Mouse (Mus musculus) lung, postnatal 0 days (tissue): ENCODE results near the gene Gins2. TPM values are rescaled to one million over a fixed set of nuclear protein-coding genes. Genes with fewer than 3 reads are reported as not detected.

Experiments
- ATAC-seq: fragments of 200-750 bp; cut with Nextera tagmentation; 2 replicates; pipeline ENCODE4 v1.8.0; 2017; ENCODE audit warnings: moderate library complexity
- DNase-seq: peaks from one replicate; pipeline ENCODE4 v3.0.0-alpha.2; 2016; ENCODE audit warnings: low spot score
- H3K27ac ChIP-seq: fragments of 300-500 bp; sonication (generic); 2 replicates; pipeline ENCODE4 v1.5.1; 2014; ENCODE audit warnings: antibody characterized with exemption, mild to moderate bottlenecking, low read length, mixed read lengths
- H3K27me3 ChIP-seq: fragments of 300-500 bp; sonication (generic); replicated peaks from 2 replicates; pipeline ENCODE4 v1.6.1; 2014; ENCODE audit warnings: low read length, mixed read lengths; ENCODE audit not compliant: insufficient read depth
- H3K36me3 ChIP-seq: fragments of 300-500 bp; sonication (generic); 2 replicates; pipeline ENCODE4 v1.6.1; 2014; ENCODE audit warnings: low read length, mixed read lengths; ENCODE audit not compliant: insufficient read depth
- H3K4me1 ChIP-seq: fragments of 300-500 bp; sonication (generic); 2 replicates; pipeline ENCODE4 v1.6.1; 2014; ENCODE audit warnings: antibody characterized with exemption, low read depth, low read length, mixed read lengths; ENCODE audit not compliant: insufficient read depth
- H3K4me2 ChIP-seq: fragments of 300-500 bp; sonication (generic); replicated peaks from 2 replicates; pipeline ENCODE4 v1.6.1; 2014; ENCODE audit warnings: low read depth, mild to moderate bottlenecking, low read length, moderate library complexity, mixed read lengths
- H3K4me3 ChIP-seq: fragments of 300-500 bp; sonication (generic); 2 replicates; pipeline ENCODE4 v1.5.1; 2014; ENCODE audit warnings: low read depth, low read length
- H3K9ac ChIP-seq: fragments of 300-500 bp; sonication (generic); replicated peaks from 2 replicates; pipeline ENCODE4 v1.6.1; 2014; ENCODE audit warnings: low read depth, mild to moderate bottlenecking
- H3K9me3 ChIP-seq: fragments of 300-500 bp; sonication (generic); 2 replicates; pipeline ENCODE4 v1.6.1; 2016; ENCODE audit warnings: low read length, mixed read lengths
- CTCF ChIP-seq: IDR thresholded peaks from 2 replicates; pipeline ENCODE4 v1.5.1; 2016; ENCODE audit warnings: antibody characterized with exemption, mild to moderate bottlenecking
- EP300 ChIP-seq: IDR thresholded peaks from 2 replicates; pipeline ENCODE4 v1.6.1; 2016; ENCODE audit warnings: antibody characterized with exemption, mild to moderate bottlenecking, control low read depth
- WGBS: fragments of 180-500 bp; shearing (Covaris S2); extraction: QIAGEN DNeasy Blood & Tissue Kit; methylation state at CpG from one replicate; pipeline ENCODE4 v1.1.7; 2014; 5-methylcytosine and 5-hydroxymethylcytosine counted together
- polyA plus RNA-seq: library from polyadenylated mRNA; unstranded; fragments of >200 nt; fragmentation: Nextera tagmentation; extraction: Ambion mirVana; gene quantifications from 2 replicates; pipeline ENCODE4 v1.2.1, GENCODE M21; 2015

The Gins2 gene
- polyA plus RNA-seq, 1 experiment from 2014 or later: 10.9 TPM

DNA sequence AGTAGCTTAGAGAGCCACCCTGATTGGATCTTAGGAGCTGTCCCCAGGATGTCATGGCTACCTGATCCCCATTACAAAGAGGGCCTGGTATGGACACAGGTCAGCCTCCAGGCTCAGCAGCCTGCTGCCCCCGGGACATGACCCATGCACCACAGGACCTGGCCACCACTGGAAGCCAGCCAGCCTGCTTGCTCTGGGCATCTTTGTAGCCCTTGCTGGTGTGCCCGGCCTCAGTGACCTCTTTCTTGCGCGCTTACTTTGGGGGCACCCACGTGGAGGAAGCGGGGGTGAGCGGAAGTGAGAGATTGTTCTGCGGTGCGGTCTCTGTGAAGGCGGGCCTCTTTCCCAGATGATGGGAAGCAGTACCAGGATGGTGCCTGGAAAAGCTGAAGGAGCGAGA, 36.6 kb downstream of the Gins2 start:
- 81% methylated on average over 11 of the region's 11 CpGs for WGBS
- H3K4me1 ChIP-seq: peaks cover 24% of the 10 kb centered on the region
- no peak for TF ChIP-seq EP300
- TF ChIP-seq CTCF: no peak
- H3K4me2 ChIP-seq: no peak overlapping the region
- DNase-seq: no peak
- H3K36me3 ChIP-seq: no peaks in the 10 kb centered on the region
- H3K27me3 ChIP-seq: no peaks in the 10 kb centered on the region
- H3K9ac ChIP-seq: no peak overlapping the region
- no peak overlapping the region for H3K4me3 ChIP-seq
- no peak overlapping the region for H3K27ac ChIP-seq
- no peak for ATAC-seq
- no peaks in the 10 kb centered on the region for H3K9me3 ChIP-seq

- H3K9ac ChIP-seq: no peak overlapping the region
Measured at GRCm38 (mm10) chr8:120551677-120551980, 37.5 kb downstream of the Gins2 start.

GRCm38 (mm10) chr8:120550937-120551676, 38.0 kb downstream of the Gins2 start:
- ATAC-seq: no peak
- H3K27ac ChIP-seq: no peak overlapping the region

More at GRCm38 (mm10) chr8:120551677-120551980, 37.5 kb downstream of the Gins2 start:
- H3K36me3 ChIP-seq: no peaks in the 10 kb centered on the region
- no peak overlapping the region for H3K4me2 ChIP-seq
- ATAC-seq: no peak
- no peak overlapping the region for H3K4me3 ChIP-seq
- WGBS: 87% methylated on average over 3 of the region's 3 CpGs
- TF ChIP-seq EP300: no peak
- TF ChIP-seq CTCF: no peak
- no peak for DNase-seq
- peaks cover 27% of the 10 kb centered on the region for H3K4me1 ChIP-seq
- H3K27ac ChIP-seq: no peak overlapping the region
- no peaks in the 10 kb centered on the region for H3K9me3 ChIP-seq
- no peaks in the 10 kb centered on the region for H3K27me3 ChIP-seq

DNA sequence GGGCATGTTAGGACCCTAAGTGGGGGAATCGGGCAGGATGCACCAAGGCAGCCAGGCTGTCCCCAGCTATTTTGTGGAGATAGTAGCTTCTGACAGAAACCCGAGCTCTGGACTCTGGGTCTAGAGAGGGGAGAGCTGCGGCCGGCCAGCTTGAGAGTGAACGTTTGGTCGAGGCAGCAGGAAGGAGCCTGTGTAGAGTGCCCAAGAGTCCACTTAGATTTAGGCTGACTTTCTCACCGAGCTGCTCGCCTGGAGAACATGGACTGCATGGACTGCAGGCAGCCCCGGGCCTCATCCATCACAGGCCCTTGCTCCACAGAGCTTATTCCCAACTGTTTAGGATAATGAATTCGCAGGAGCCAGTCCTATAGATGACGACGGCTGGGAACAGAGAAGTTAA, 38.7 kb downstream of the Gins2 start:
- Histone ChIP-seq H3K27me3 (no peaks in the 10 kb centered on the region), H3K9ac (no peak overlapping the region), H3K27ac (no peak overlapping the region), H3K4me2 (no peak overlapping the region), H3K9me3 (no peaks in the 10 kb centered on the region), H3K4me1 (peaks cover 27% of the 10 kb centered on the region), H3K4me3 (no peak overlapping the region), H3K36me3 (no peaks in the 10 kb centered on the region)
- DNase-seq (no peak), ATAC-seq (no peak)
- TF ChIP-seq EP300: no peak
- no peak for TF ChIP-seq CTCF
- WGBS: 45% methylated on average over 12 of the region's 12 CpGs

More at GRCm38 (mm10) chr8:120550937-120551676, 38.0 kb downstream of the Gins2 start:
- Histone ChIP-seq H3K9ac (no peak overlapping the region), H3K4me3 (no peak overlapping the region), H3K36me3 (no peaks in the 10 kb centered on the region), H3K9me3 (no peaks in the 10 kb centered on the region), H3K4me1 (peaks cover 27% of the 10 kb centered on the region), H3K4me2 (no peak overlapping the region), H3K27me3 (no peaks in the 10 kb centered on the region)
- WGBS: 77% methylated on average over 11 of the region's 11 CpGs
- TF ChIP-seq CTCF (no peak), EP300 (no peak)
- DNase-seq: no peak

- H3K4me3 ChIP-seq: no peak overlapping the region
- WGBS: 42% methylated on average over 11 of the region's 11 CpGs
- H3K4me2 ChIP-seq: no peak overlapping the region
- H3K27me3 ChIP-seq: no peaks in the 10 kb centered on the region
- no peak overlapping the region for H3K27ac ChIP-seq
- H3K9ac ChIP-seq: no peak overlapping the region
- no peak for DNase-seq
- ATAC-seq: no peak
- peaks cover 27% of the 10 kb centered on the region for H3K4me1 ChIP-seq
- TF ChIP-seq CTCF (no peak), EP300 (no peak)
- no peaks in the 10 kb centered on the region for H3K9me3 ChIP-seq
- no peaks in the 10 kb centered on the region for H3K36me3 ChIP-seq
Measured at GRCm38 (mm10) chr8:120549922-120550321, 39.2 kb downstream of the Gins2 start.

DNA sequence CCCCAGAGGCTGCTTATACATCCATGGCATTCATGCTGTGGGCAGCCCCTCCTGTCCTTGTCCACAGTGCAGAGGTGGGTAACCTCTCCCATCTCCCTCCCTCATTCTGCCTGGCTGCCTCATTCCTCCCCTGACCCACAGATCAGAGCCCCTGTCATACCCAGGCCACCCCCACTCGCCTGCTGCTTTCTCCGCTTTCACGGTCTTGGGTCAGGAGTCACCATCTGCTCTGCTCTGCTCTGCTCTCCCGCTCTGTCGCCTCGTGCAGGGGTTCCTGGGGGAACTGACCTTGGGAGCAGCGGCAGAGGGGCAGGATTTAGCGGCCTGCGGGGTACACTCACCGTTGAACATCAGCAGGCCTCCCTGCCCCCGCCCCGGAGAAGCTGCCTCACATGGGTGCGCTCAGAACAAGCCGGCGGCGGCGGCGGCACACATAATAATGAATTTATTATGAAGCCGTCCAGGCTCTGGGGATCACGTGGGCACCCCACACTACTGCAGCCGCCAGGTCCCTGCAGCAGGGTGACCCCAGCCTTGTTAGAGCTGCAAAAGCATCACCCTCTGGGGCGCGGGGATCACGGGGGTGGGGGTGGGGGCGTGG, 39.7 kb downstream of the Gins2 start:
- Histone ChIP-seq H3K9me3 (no peaks in the 10 kb centered on the region), H3K27me3 (no peaks in the 10 kb centered on the region), H3K27ac (no peak overlapping the region), H3K4me2 (no peak overlapping the region), H3K4me1 (peaks cover 27% of the 10 kb centered on the region), H3K9ac (no peak overlapping the region), H3K36me3 (no peaks in the 10 kb centered on the region), H3K4me3 (no peak overlapping the region)
- TF ChIP-seq CTCF: no peak
- TF ChIP-seq EP300: no peak
- ATAC-seq: peak; percentile 30
- DNase-seq: peak; percentile 46
- WGBS: 32% methylated on average over 25 of the region's 25 CpGs
